Mouse (Mus musculus) embryonic facial prominence, embryonic 11.5 days (tissue): ENCODE measurements at regions not wholly inside any gene's neighbourhood (a gene's known extent, or its start where the extent isn't known, plus 50 kb on each side); places are given as distances from the start of the nearest gene placed in this dataset.

ENCODE experiments used
- ATAC-seq: fragments of 200-750 bp; cut with Nextera tagmentation; replicated peaks from 2 replicates; pipeline ENCODE4 v1.8.0; 2017; ENCODE audit warnings: low read depth; ENCODE audit not compliant: insufficient number of reproducible peaks, low FRiP score, low TSS enrichment
- DNase-seq: peaks from one replicate; pipeline ENCODE4 v3.0.0-alpha.2; 2015; ENCODE audit warnings: low spot score
- H3K27ac ChIP-seq: fragments of 300-500 bp; sonication (generic); replicated peaks from 2 replicates; pipeline ENCODE4 v1.5.1; 2014; ENCODE audit warnings: mild to moderate bottlenecking, low read depth, low read length, control low read depth
- H3K27me3 ChIP-seq: fragments of 300-500 bp; sonication (generic); 2 replicates; pipeline ENCODE4 v1.6.1; 2014; ENCODE audit warnings: mild to moderate bottlenecking, low read length, moderate library complexity, mixed read lengths; ENCODE audit not compliant: control insufficient read depth, insufficient read depth
- H3K36me3 ChIP-seq: fragments of 300-500 bp; sonication (generic); replicated peaks from 2 replicates; pipeline ENCODE4 v1.6.1; 2014; ENCODE audit warnings: low read depth, mild to moderate bottlenecking, low read length, moderate library complexity, mixed read lengths; ENCODE audit not compliant: control insufficient read depth, insufficient read depth
- H3K4me1 ChIP-seq: fragments of 300-500 bp; sonication (generic); 2 replicates; pipeline ENCODE4 v1.6.1; 2014; ENCODE audit warnings: low read length, mixed read lengths; ENCODE audit not compliant: control insufficient read depth, insufficient read depth
- H3K4me2 ChIP-seq: fragments of 300-500 bp; sonication (generic); 2 replicates; pipeline ENCODE4 v1.6.1; 2014; ENCODE audit warnings: low read depth, mild to moderate bottlenecking, control low read depth, low read length, moderate library complexity
- H3K4me3 ChIP-seq: fragments of 300-500 bp; sonication (generic); 2 replicates; pipeline ENCODE4 v1.5.1; 2014; ENCODE audit warnings: low read depth, low read length, control low read depth
- H3K9ac ChIP-seq: fragments of 300-500 bp; sonication (generic); replicated peaks from 2 replicates; pipeline ENCODE4 v1.6.1; 2014; ENCODE audit warnings: mild to moderate bottlenecking, control low read depth, low read length
- H3K9me3 ChIP-seq: fragments of 300-500 bp; sonication (generic); replicated peaks from 2 replicates; pipeline ENCODE4 v1.6.1; 2016; ENCODE audit warnings: mild to moderate bottlenecking, low read length, inconsistent platforms, mixed read lengths; ENCODE audit not compliant: control insufficient read depth
- WGBS: fragments of 180-500 bp; shearing (Covaris S2); extraction: QIAGEN DNeasy Blood & Tissue Kit; methylation state at CpG from one replicate; pipeline ENCODE4 v1.1.7; 2014; 5-methylcytosine and 5-hydroxymethylcytosine counted together

GRCm38 (mm10) chr15:38583500-38583899, 1158.1 kb downstream of the 4930447A16Rik start:
- Histone ChIP-seq H3K4me1 (no peaks in the 10 kb centered on the region), H3K36me3 (no peaks in the 10 kb centered on the region), H3K9me3 (no peaks in the 10 kb centered on the region), H3K4me3 (no peak overlapping the region), H3K27me3 (no peaks in the 10 kb centered on the region), H3K27ac (no peak overlapping the region), H3K9ac (no peak overlapping the region), H3K4me2 (no peak overlapping the region)
- DNase-seq, result no peak
- WGBS, result 75% methylated on average over 5 of the region's 5 CpGs
- no peak for ATAC-seq

GRCm38 (mm10) chr15:38584425-38584824, 1159.1 kb downstream of the 4930447A16Rik start:
- H3K27ac ChIP-seq, result no peak overlapping the region
- H3K9ac ChIP-seq, result no peak overlapping the region
- H3K4me3 ChIP-seq, result no peak overlapping the region
- no peaks in the 10 kb centered on the region for H3K4me1 ChIP-seq
- no peaks in the 10 kb centered on the region for H3K9me3 ChIP-seq
- no peaks in the 10 kb centered on the region for H3K27me3 ChIP-seq
- ATAC-seq, result no peak
- WGBS, result 88% methylated on average over 6 of the region's 6 CpGs
- no peak for DNase-seq
- H3K36me3 ChIP-seq, result no peaks in the 10 kb centered on the region
- H3K4me2 ChIP-seq, result no peak overlapping the region

- DNase-seq (no peak), ATAC-seq (no peak)
- WGBS, result 79% methylated on average over 4 of the region's 4 CpGs
- no peaks in the 10 kb centered on the region for H3K36me3 ChIP-seq
- no peak overlapping the region for H3K4me3 ChIP-seq
- H3K27me3 ChIP-seq, result no peaks in the 10 kb centered on the region
- H3K9ac ChIP-seq, result no peak overlapping the region
- no peaks in the 10 kb centered on the region for H3K9me3 ChIP-seq
- no peak overlapping the region for H3K27ac ChIP-seq
- H3K4me1 ChIP-seq, result no peaks in the 10 kb centered on the region
- no peak overlapping the region for H3K4me2 ChIP-seq
Observed at GRCm38 (mm10) chr15:38585610-38586009, 1160.3 kb downstream of the 4930447A16Rik start.

- no peak for ATAC-seq
- no peak overlapping the region for H3K27ac ChIP-seq
- WGBS, result 62% methylated on average over 10 of the region's 10 CpGs
Observed at GRCm38 (mm10) chr15:38586594-38586993, 1161.2 kb downstream of the 4930447A16Rik start.

GRCm38 (mm10) chr15:38588268-38588667, 1162.9 kb downstream of the 4930447A16Rik start:
- Histone ChIP-seq H3K27me3 (no peaks in the 10 kb centered on the region), H3K4me2 (no peak overlapping the region), H3K4me1 (no peaks in the 10 kb centered on the region), H3K4me3 (no peak overlapping the region), H3K9ac (no peak overlapping the region), H3K9me3 (no peaks in the 10 kb centered on the region; the same call in 1 of the 2 replicates), H3K36me3 (no peaks in the 10 kb centered on the region), H3K27ac (no peak overlapping the region)
- ATAC-seq (no peak), DNase-seq (no peak)
- 75% methylated on average over 5 of the region's 5 CpGs for WGBS

More at GRCm38 (mm10) chr15:38586594-38586993, 1161.2 kb downstream of the 4930447A16Rik start:
- Histone ChIP-seq H3K27me3 (no peaks in the 10 kb centered on the region), H3K4me1 (no peaks in the 10 kb centered on the region), H3K9me3 (no peaks in the 10 kb centered on the region), H3K36me3 (no peaks in the 10 kb centered on the region), H3K9ac (no peak overlapping the region), H3K4me2 (no peak overlapping the region), H3K4me3 (no peak overlapping the region)
- no peak for DNase-seq

GRCm38 (mm10) chr15:38589010-38589409, 1163.7 kb downstream of the 4930447A16Rik start:
- Histone ChIP-seq H3K4me2 (no peak overlapping the region), H3K27me3 (no peaks in the 10 kb centered on the region), H3K9ac (no peak overlapping the region), H3K27ac (no peak overlapping the region), H3K4me3 (no peak overlapping the region), H3K9me3 (no peaks in the 10 kb centered on the region; the same call in 1 of the 2 replicates), H3K36me3 (no peaks in the 10 kb centered on the region), H3K4me1 (no peaks in the 10 kb centered on the region)
- DNase-seq, result no peak
- WGBS, result 78% methylated on average over 2 of the region's 2 CpGs
- no peak for ATAC-seq

GRCm38 (mm10) chr15:38589675-38590074, 1164.3 kb downstream of the 4930447A16Rik start:
- Histone ChIP-seq H3K4me2 (no peak overlapping the region), H3K27me3 (no peaks in the 10 kb centered on the region), H3K9ac (no peak overlapping the region), H3K27ac (no peak overlapping the region), H3K4me3 (no peak overlapping the region), H3K36me3 (no peaks in the 10 kb centered on the region), H3K9me3 (no peaks in the 10 kb centered on the region; the same call in 1 of the 2 replicates), H3K4me1 (no peaks in the 10 kb centered on the region)
- WGBS, result 93% methylated on average over 5 of the region's 5 CpGs
- DNase-seq (no peak), ATAC-seq (no peak)

- H3K27ac ChIP-seq, result no peak overlapping the region
- 89% methylated on average over 11 of the region's 11 CpGs for WGBS
- no peak overlapping the region for H3K4me2 ChIP-seq
- ATAC-seq (no peak), DNase-seq (no peak)
- no peaks in the 10 kb centered on the region for H3K4me1 ChIP-seq
- no peaks in the 10 kb centered on the region for H3K36me3 ChIP-seq
- H3K9ac ChIP-seq, result no peak overlapping the region
- H3K4me3 ChIP-seq, result no peak overlapping the region
- no peaks in the 10 kb centered on the region; the same call in 1 of the 2 replicates for H3K9me3 ChIP-seq
- H3K27me3 ChIP-seq, result no peaks in the 10 kb centered on the region
Observed at GRCm38 (mm10) chr15:38594095-38594494, 1168.7 kb downstream of the 4930447A16Rik start.
